Mouse (Mus musculus): ENCODE measurements around the gene Fam216a.
"Not testable (repeated sequence)": the region's sequence is repeated elsewhere in the genome, so short reads cannot be mapped to it uniquely, and the experiment has no call there.

Fam216a gene

GRCm38 (mm10) chr5:122372192-122372769 is at the start of gene Fam216a:
Gene Fam216a, minus strand, starts transcription at chr5:122372364.
- peak; percentile 100 for DNase-seq (ENCODE audit: extremely low spot score, low spot score)

- no peak for DNase-seq (ENCODE audit: extremely low spot score, low spot score)
Observed at GRCm38 (mm10) chr5:122421271-122422068, 49.3 kb upstream of the Fam216a start, which contains the start of gene Anapc7. Gene Anapc7, plus strand, starts transcription at chr5:122421693.

GRCm38 (mm10) chr5:122420676-122421075 is 48.5 kb upstream of the Fam216a start:
- not testable (repeated sequence) for DNase-seq (ENCODE audit: extremely low spot score, low spot score)

GRCm38 (mm10) chr5:122415465-122415864 is 43.3 kb upstream of the Fam216a start:
- DNase-seq (ENCODE audit: extremely low spot score, low spot score), result no peak

- no peak for DNase-seq (ENCODE audit: extremely low spot score, low spot score)
Observed at GRCm38 (mm10) chr5:122414351-122414750, 42.2 kb upstream of the Fam216a start.

GRCm38 (mm10) chr5:122412826-122413225 is 40.7 kb upstream of the Fam216a start:
- DNase-seq (ENCODE audit: extremely low spot score, low spot score), result no peak

GRCm38 (mm10) chr5:122411892-122412291 is 39.7 kb upstream of the Fam216a start:
- DNase-seq (ENCODE audit: extremely low spot score, low spot score), result no peak

- no peak for DNase-seq (ENCODE audit: extremely low spot score, low spot score)
Observed at GRCm38 (mm10) chr5:122409692-122410645, 37.8 kb upstream of the Fam216a start.

GRCm38 (mm10) chr5:122405537-122405936 is 33.4 kb upstream of the Fam216a start:
- no peak for DNase-seq (ENCODE audit: extremely low spot score, low spot score)

- no peak for DNase-seq (ENCODE audit: extremely low spot score, low spot score)
Observed at GRCm38 (mm10) chr5:122403362-122403761, 31.2 kb upstream of the Fam216a start.

GRCm38 (mm10) chr5:122402772-122403171 is 30.6 kb upstream of the Fam216a start:
- DNase-seq (ENCODE audit: extremely low spot score, low spot score), result no peak

GRCm38 (mm10) chr5:122402160-122402559 is 30.0 kb upstream of the Fam216a start:
- DNase-seq (ENCODE audit: extremely low spot score, low spot score), result no peak

- DNase-seq (ENCODE audit: extremely low spot score, low spot score), result peak; percentile 70
Observed at GRCm38 (mm10) chr5:122401303-122401640, 29.1 kb upstream of the Fam216a start.

- DNase-seq (ENCODE audit: extremely low spot score, low spot score), result no peak
Observed at GRCm38 (mm10) chr5:122400628-122401302, 28.6 kb upstream of the Fam216a start.

GRCm38 (mm10) chr5:122399871-122400270 is 27.7 kb upstream of the Fam216a start:
- no peak for DNase-seq (ENCODE audit: extremely low spot score, low spot score)

GRCm38 (mm10) chr5:122397495-122397894 is 25.3 kb upstream of the Fam216a start:
- no peak for DNase-seq (ENCODE audit: extremely low spot score, low spot score)

GRCm38 (mm10) chr5:122396791-122397190 is 24.6 kb upstream of the Fam216a start:
- no peak for DNase-seq (ENCODE audit: extremely low spot score, low spot score)

GRCm38 (mm10) chr5:122393887-122394286 is 21.7 kb upstream of the Fam216a start:
- peak; percentile 75 for DNase-seq (ENCODE audit: extremely low spot score, low spot score)

- DNase-seq (ENCODE audit: extremely low spot score, low spot score), result no peak
Observed at GRCm38 (mm10) chr5:122392227-122393004, 20.3 kb upstream of the Fam216a start.

GRCm38 (mm10) chr5:122391786-122392180 is 19.6 kb upstream of the Fam216a start, which contains the start of gene Arpc3:
Gene Arpc3, plus strand, starts transcription at chr5:122391878.
- DNase-seq (ENCODE audit: extremely low spot score, low spot score), result peak; percentile 94

Measured in neural tube, embryonic 10.5 days (tissue).